Mouse (Mus musculus): ENCODE measurements around the gene Nampt. TPM values are rescaled to one million over a fixed set of nuclear protein-coding genes. Genes with fewer than 3 reads are reported as not detected.

The Nampt gene
- polyA plus RNA-seq (2017; shearing (Covaris generic)): 29.8 TPM

GRCm38 (mm10) chr12:32819416-32819815 lies at the start of gene Nampt:
TSS of gene Nampt (plus strand) at chr12:32819545.

Other genes with a start within 250 kb of the Nampt start
- gene Sypl, start 134.3 kb downstream of the Nampt start, polyA plus RNA-seq (2017; shearing (Covaris generic)): 34.6 TPM

All from naive thymus-derived CD4-positive, alpha-beta T cell, adult 5 months (primary cell).